Mouse (Mus musculus) heart, postnatal 0 days (tissue): Measurements from ENCODE around the gene Tspan12.

Source experiments
- CTCF ChIP-seq: IDR thresholded peaks from 2 replicates; pipeline ENCODE4 v1.5.1; 2016; ENCODE audit warnings: antibody characterized with exemption, control low read depth, low read depth
- EP300 ChIP-seq: IDR thresholded peaks from 2 replicates; pipeline ENCODE4 v1.6.1; 2016; ENCODE audit warnings: antibody characterized with exemption, low read depth

GRCm38 (mm10) chr6:21850526-21851345, 1.6 kb downstream of the Tspan12 start:
- TF ChIP-seq CTCF (no peak), EP300 (no peak)
